Mouse (Mus musculus): ENCODE results near the gene Saxo1.
A peak's percentile ranks its signal among the peaks of the same experiment; 100 is the strongest.

The Saxo1 gene

GRCm38 (mm10) chr4:86527162-86528136 lies 30.7 kb downstream of the Saxo1 start:
- DNase-seq (ENCODE audit: low spot score) = no peak

GRCm38 (mm10) chr4:86524483-86524882 lies 33.6 kb downstream of the Saxo1 start:
- DNase-seq (ENCODE audit: low spot score) = no peak

- DNase-seq (ENCODE audit: low spot score) = no peak
These were observed 34.4 kb downstream of the Saxo1 start for GRCm38 (mm10) chr4:86523771-86524170.

GRCm38 (mm10) chr4:86520695-86521094 lies 37.4 kb downstream of the Saxo1 start:
- DNase-seq (ENCODE audit: low spot score) = no peak

GRCm38 (mm10) chr4:86519953-86520352 lies 38.2 kb downstream of the Saxo1 start:
- no peak for DNase-seq (ENCODE audit: low spot score)

GRCm38 (mm10) chr4:86504656-86505055 lies 53.5 kb downstream of the Saxo1 start:
- DNase-seq (ENCODE audit: low spot score) = no peak

- no peak for DNase-seq (ENCODE audit: low spot score)
These were observed 58.6 kb downstream of the Saxo1 start for GRCm38 (mm10) chr4:86499561-86499960.

- peak; percentile 34 for DNase-seq (ENCODE audit: low spot score)
These were observed 59.4 kb downstream of the Saxo1 start for GRCm38 (mm10) chr4:86498754-86499153.

- peak; percentile 23 for DNase-seq (ENCODE audit: low spot score)
These were observed 69.0 kb downstream of the Saxo1 start for GRCm38 (mm10) chr4:86489128-86489527.

GRCm38 (mm10) chr4:86486901-86487300 lies 71.2 kb downstream of the Saxo1 start:
- no peak for DNase-seq (ENCODE audit: low spot score)

- DNase-seq (ENCODE audit: low spot score) = no peak
These were observed 71.6 kb downstream of the Saxo1 start for GRCm38 (mm10) chr4:86486491-86486890.

- no peak for DNase-seq (ENCODE audit: low spot score)
These were observed 73.1 kb downstream of the Saxo1 start for GRCm38 (mm10) chr4:86485052-86485451.

- no peak for DNase-seq (ENCODE audit: low spot score)
These were observed 74.4 kb downstream of the Saxo1 start for GRCm38 (mm10) chr4:86483686-86484085.

- no peak for DNase-seq (ENCODE audit: low spot score)
These were observed 75.0 kb downstream of the Saxo1 start for GRCm38 (mm10) chr4:86483013-86483615.

GRCm38 (mm10) chr4:86480891-86481290 lies 77.2 kb downstream of the Saxo1 start:
- no peak for DNase-seq (ENCODE audit: low spot score)

- no peak for DNase-seq (ENCODE audit: low spot score)
These were observed 93.3 kb downstream of the Saxo1 start for GRCm38 (mm10) chr4:86464808-86465207.

GRCm38 (mm10) chr4:86450468-86450867 lies 107.7 kb downstream of the Saxo1 start:
- no peak for DNase-seq (ENCODE audit: low spot score)

GRCm38 (mm10) chr4:86436336-86436735 lies 121.8 kb downstream of the Saxo1 start:
- DNase-seq (ENCODE audit: low spot score) = no peak

- no peak for DNase-seq (ENCODE audit: low spot score)
These were observed 122.5 kb downstream of the Saxo1 start for GRCm38 (mm10) chr4:86435631-86436030.

- no peak for DNase-seq (ENCODE audit: low spot score)
These were observed 129.9 kb downstream of the Saxo1 start for GRCm38 (mm10) chr4:86428091-86428745.

- DNase-seq (ENCODE audit: low spot score) = no peak
These were observed 130.8 kb downstream of the Saxo1 start for GRCm38 (mm10) chr4:86427312-86427711.

- DNase-seq (ENCODE audit: low spot score) = no peak
These were observed 131.6 kb downstream of the Saxo1 start for GRCm38 (mm10) chr4:86426549-86426948.

- DNase-seq (ENCODE audit: low spot score) = no peak
These were observed 132.5 kb downstream of the Saxo1 start for GRCm38 (mm10) chr4:86425581-86425980.

Measured in ovary, postnatal 14 days (tissue).